ENCODE assay signal across 8 mouse cellular contexts in genomic region chr5:110106140-110106871, GRCm38 (mm10). TPM values are rescaled to one million over a fixed set of nuclear protein-coding genes. Genes with fewer than 3 reads are reported as not detected.
DNase-seq lines count a peak whose midpoint lies in the region; ATAC-seq and TF ChIP-seq lines count a peak whose summit lies in the region.

No protein-coding gene starts in this region.

- 93% methylated on average over 26 of the region's 26 CpGs for whole genome bisulfite sequencing in heart, embryonic 11.5 days (ENCODE audit: insufficient replicate concordance)
- WGBS in embryonic facial prominence, embryonic 11.5 days = 94% methylated on average over 26 of the region's 26 CpGs
- 96% methylated on average over 26 of the region's 26 CpGs for WGBS in midbrain, embryonic 16.5 days

- H3K4me2 ChIP-seq in heart, embryonic 11.5 days = peak overlapping the region; percentile 95
- peak overlapping the region; percentile 91 for H3K4me2 ChIP-seq in embryonic facial prominence, embryonic 11.5 days (ENCODE audit: low read depth, low read length)
- H3K4me2 ChIP-seq in midbrain, embryonic 16.5 days (ENCODE audit: low read length) = peak overlapping the region; percentile 90

- no peak overlapping the region for H3K9ac ChIP-seq in heart, embryonic 11.5 days (ENCODE audit: low read depth, low read length)
- no peak overlapping the region for H3K9ac ChIP-seq in embryonic facial prominence, embryonic 11.5 days (replicated peaks; ENCODE audit: low read length)
- H3K9ac ChIP-seq in midbrain, embryonic 16.5 days (ENCODE audit: low read depth, low read length) = peak overlapping the region; percentile 75; the same call in 1 of the 2 replicates

- ATAC-seq in heart, embryonic 11.5 days (replicated peaks; ENCODE audit: insufficient number of reproducible peaks, low FRiP score, low TSS enrichment) = no peak
- ATAC-seq in embryonic facial prominence, embryonic 11.5 days (replicated peaks; ENCODE audit: insufficient number of reproducible peaks, low FRiP score, low TSS enrichment, low read depth) = no peak
- no peak for ATAC-seq in midbrain, embryonic 16.5 days

- no peaks in the 10 kb centered on the region for H3K27me3 ChIP-seq in heart, embryonic 11.5 days (ENCODE audit: control insufficient read depth, insufficient read depth, low read length)
- H3K27me3 ChIP-seq in E14TG2a.4 (ENCODE audit: insufficient read depth, low read length) = no peaks in the 10 kb centered on the region
- no peaks in the 10 kb centered on the region for H3K27me3 ChIP-seq in embryonic facial prominence, embryonic 11.5 days (ENCODE audit: control insufficient read depth, insufficient read depth, low read length)
- no peaks in the 10 kb centered on the region for H3K27me3 ChIP-seq in midbrain, embryonic 16.5 days (ENCODE audit: control insufficient read depth, insufficient read depth, low read depth, low read length)

- peak overlapping the region; percentile 85 for H3K4me3 ChIP-seq in heart, embryonic 11.5 days (ENCODE audit: low read depth, low read length)
- peak overlapping the region; percentile 94 for H3K4me3 ChIP-seq in E14TG2a.4 (replicated peaks; ENCODE audit: low read length)
- peak overlapping the region; percentile 81 for H3K4me3 ChIP-seq in embryonic facial prominence, embryonic 11.5 days (ENCODE audit: low read depth, low read length)
- peak overlapping the region; percentile 74 for H3K4me3 ChIP-seq in layer of hippocampus, adult 2 months
- peak overlapping the region; percentile 69 for H3K4me3 ChIP-seq in midbrain, embryonic 16.5 days (ENCODE audit: low read depth, low read length)

- H3K9me3 ChIP-seq in heart, embryonic 11.5 days (replicated peaks; ENCODE audit: control insufficient read depth, low read length) = no peaks in the 10 kb centered on the region
- no peaks in the 10 kb centered on the region for H3K9me3 ChIP-seq in E14TG2a.4 (ENCODE audit: low read length)
- no peaks in the 10 kb centered on the region for H3K9me3 ChIP-seq in embryonic facial prominence, embryonic 11.5 days (replicated peaks; ENCODE audit: control insufficient read depth, low read length)
- no peaks in the 10 kb centered on the region for H3K9me3 ChIP-seq in midbrain, embryonic 16.5 days (replicated peaks; ENCODE audit: control insufficient read depth, low read length, poor library complexity, severe bottlenecking)

- DNase-seq in heart, adult 9 months (ENCODE audit: low spot score in 2 of 2) = no peak
- no peak for DNase-seq in embryonic facial prominence, embryonic 11.5 days (ENCODE audit: low spot score)
- DNase-seq in layer of hippocampus, adult 2 months (ENCODE audit: low spot score in 2 of 2) = peak in 1 of 2 experiments; percentile 31
- DNase-seq in adipocyte (ENCODE audit: low spot score) = no peak
- no peak for DNase-seq in spleen, adult 12 weeks (ENCODE audit: low spot score)

- no peak for TF ChIP-seq CTCF in E14TG2a.4 (conservative IDR thresholded peaks at IDR 0.05; ENCODE audit: low read length)
- TF ChIP-seq CTCF in layer of hippocampus, adult 2 months (conservative IDR thresholded peaks at IDR 0.05) = no peak

- H3K4me1 ChIP-seq in heart, embryonic 11.5 days (ENCODE audit: control insufficient read depth, insufficient read depth, low read length) = peaks cover 15% of the 10 kb centered on the region
- peaks cover 72% of the 10 kb centered on the region for H3K4me1 ChIP-seq in E14TG2a.4 (replicated peaks; ENCODE audit: low read depth, low read length)
- H3K4me1 ChIP-seq in embryonic facial prominence, embryonic 11.5 days (ENCODE audit: control insufficient read depth, insufficient read depth, low read length) = no peaks in the 10 kb centered on the region
- H3K4me1 ChIP-seq in midbrain, embryonic 16.5 days (ENCODE audit: control insufficient read depth, insufficient read depth, low read length) = peaks cover 21% of the 10 kb centered on the region

- H3K27ac ChIP-seq in heart, embryonic 11.5 days (ENCODE audit: low read depth, low read length) = no peak overlapping the region
- no peak overlapping the region for H3K27ac ChIP-seq in embryonic facial prominence, embryonic 11.5 days (replicated peaks; ENCODE audit: low read depth, low read length)
- peak overlapping the region; percentile 99; the same call in 1 of the 2 replicates for H3K27ac ChIP-seq in layer of hippocampus, adult 2 months
- no peak overlapping the region for H3K27ac ChIP-seq in midbrain, embryonic 16.5 days (ENCODE audit: low read length)

- peaks cover 31% of the 10 kb centered on the region for H3K36me3 ChIP-seq in heart, embryonic 11.5 days (ENCODE audit: control insufficient read depth, insufficient read depth, low read length)
- H3K36me3 ChIP-seq in E14TG2a.4 (ENCODE audit: insufficient read depth, low read length) = peaks cover 50% of the 10 kb centered on the region
- peaks cover 10% of the 10 kb centered on the region; the same call in 1 of the 2 replicates for H3K36me3 ChIP-seq in embryonic facial prominence, embryonic 11.5 days (replicated peaks; ENCODE audit: control insufficient read depth, insufficient read depth, low read depth, low read length)
- H3K36me3 ChIP-seq in midbrain, embryonic 16.5 days (ENCODE audit: control insufficient read depth, insufficient read depth, low read length) = peaks cover 32% of the 10 kb centered on the region

RNA-seq across cellular contexts. Expression of gene Gtpbp6, which starts 1.7 kb away (rescaled TPM):
- polyA plus RNA-seq in heart, embryonic 11.5 days (2014; fragmentation: Nextera tagmentation; extraction: Ambion mirVana) = 18.1 and 19.8 TPM in 2 replicates
- 20.9 and 24.8 TPM in 2 replicates for polyA plus RNA-seq in embryonic facial prominence, embryonic 11.5 days (2014; fragmentation: Nextera tagmentation; extraction: Ambion mirVana)
- total RNA-seq in layer of hippocampus, adult 2 months (2021) = 10 to 100 TPM; 77.3 to 85.6 TPM
- polyA plus RNA-seq in midbrain, embryonic 16.5 days (2015; fragmentation: Nextera tagmentation; extraction: Ambion mirVana) = 61.5 and 69.2 TPM in 2 replicates

RNA-seq across cellular contexts. Expression of gene Zfp605, which starts 3.6 kb away (rescaled TPM):
- 1.8 and 2.9 TPM in 2 replicates for polyA plus RNA-seq in heart, embryonic 11.5 days (2014; fragmentation: Nextera tagmentation; extraction: Ambion mirVana)
- polyA plus RNA-seq in embryonic facial prominence, embryonic 11.5 days (2014; fragmentation: Nextera tagmentation; extraction: Ambion mirVana) = 4.5 and 4.8 TPM in 2 replicates
- 10 to 100 TPM; 16.1 to 16.5 TPM for total RNA-seq in layer of hippocampus, adult 2 months (2021)
- 15.3 and 17.6 TPM in 2 replicates for polyA plus RNA-seq in midbrain, embryonic 16.5 days (2015; fragmentation: Nextera tagmentation; extraction: Ambion mirVana)

RNA-seq across cellular contexts. Expression of gene Plcxd1, which starts 6.5 kb away (rescaled TPM):
- polyA plus RNA-seq in heart, embryonic 11.5 days (2014; fragmentation: Nextera tagmentation; extraction: Ambion mirVana) = 0.32 and 0.33 TPM in 2 replicates
- 0.27 and 0.39 TPM in 2 replicates for polyA plus RNA-seq in embryonic facial prominence, embryonic 11.5 days (2014; fragmentation: Nextera tagmentation; extraction: Ambion mirVana)
- 1 to 10 TPM; 4.4 to 4.9 TPM for total RNA-seq in layer of hippocampus, adult 2 months (2021)
- polyA plus RNA-seq in midbrain, embryonic 16.5 days (2015; fragmentation: Nextera tagmentation; extraction: Ambion mirVana) = 8.0 and 9.2 TPM in 2 replicates

RNA-seq across cellular contexts. Expression of gene Gm35315, which starts 12.1 kb away (rescaled TPM):
- polyA plus RNA-seq in heart, embryonic 11.5 days (2014; fragmentation: Nextera tagmentation; extraction: Ambion mirVana) = 0.24 and 1.0 TPM in 2 replicates
- polyA plus RNA-seq in embryonic facial prominence, embryonic 11.5 days (2014; fragmentation: Nextera tagmentation; extraction: Ambion mirVana) = 1.3 and 1.5 TPM in 2 replicates
- total RNA-seq in layer of hippocampus, adult 2 months (2021) = under 1 TPM; 0.52 to 0.64 TPM
- polyA plus RNA-seq in midbrain, embryonic 16.5 days (2015; fragmentation: Nextera tagmentation; extraction: Ambion mirVana) = 0.88 and 1.0 TPM in 2 replicates

RNA-seq across cellular contexts. Expression of gene Chfr, which starts 29.3 kb away (rescaled TPM):
- polyA plus RNA-seq in heart, embryonic 11.5 days (2014; fragmentation: Nextera tagmentation; extraction: Ambion mirVana) = 35.7 and 38.1 TPM in 2 replicates
- polyA plus RNA-seq in embryonic facial prominence, embryonic 11.5 days (2014; fragmentation: Nextera tagmentation; extraction: Ambion mirVana) = 46.2 and 47.7 TPM in 2 replicates
- 10 to 100 TPM; 47.1 to 58.1 TPM for total RNA-seq in layer of hippocampus, adult 2 months (2021)
- 81.7 and 86.8 TPM in 2 replicates for polyA plus RNA-seq in midbrain, embryonic 16.5 days (2015; fragmentation: Nextera tagmentation; extraction: Ambion mirVana)
